Mouse (Mus musculus): Measurements from ENCODE around the gene Arhgap28. TPM values are rescaled to one million over a fixed set of nuclear protein-coding genes. Genes with fewer than 3 reads are reported as not detected.
A peak's percentile ranks its signal among the peaks of the same experiment; 100 is the strongest.

Arhgap28 gene
- polyA plus RNA-seq, 1 experiment from 2014 or later: 15.7 TPM

DNA sequence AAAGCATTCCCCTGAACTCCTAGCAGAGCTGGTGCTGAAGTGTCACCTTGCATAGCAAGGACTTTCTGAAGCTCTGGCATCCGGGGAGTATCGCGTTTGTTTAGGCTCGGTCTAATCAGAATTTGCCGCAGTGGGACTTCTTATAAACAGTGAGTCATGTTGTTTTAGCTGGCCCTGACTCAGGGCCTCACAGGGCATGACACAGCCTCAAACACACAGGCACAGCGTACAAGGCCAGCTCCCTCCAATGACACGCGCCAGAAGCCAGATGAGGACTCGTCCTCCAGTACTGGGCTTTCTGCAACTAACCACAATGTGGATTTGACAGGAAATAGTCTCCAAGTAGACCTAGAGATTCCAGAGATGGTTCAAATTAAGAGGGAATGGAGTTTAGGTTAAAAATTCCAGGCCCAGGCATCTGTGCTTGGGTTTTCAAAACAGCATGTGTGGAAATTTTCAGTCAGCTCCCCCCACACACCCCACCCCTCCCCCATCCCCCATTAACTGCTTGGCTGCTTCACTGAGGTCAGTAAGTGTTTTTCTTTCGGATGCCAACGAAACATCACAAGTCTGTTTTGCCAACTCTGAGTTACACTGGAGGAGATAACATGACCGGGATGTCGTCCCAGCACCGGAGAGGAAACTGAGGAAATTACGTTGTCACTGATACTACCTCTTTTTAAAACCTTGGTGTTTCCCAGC lies 14.8 kb downstream of the Arhgap28 start:
- Histone ChIP-seq H3K4me3 (ENCODE audit: control insufficient read depth in 1 of 2, insufficient read depth in 1 of 2, low read depth in 1 of 2, low read length in 2 of 2) (no peak overlapping the region), H3K9me3 (ENCODE audit: control insufficient read depth, low read length) (no peaks in the 10 kb centered on the region), H3K9ac (ENCODE audit: low read length) (peak overlapping the region; percentile 10; the same call in 1 of the 2 replicates), H3K36me3 (ENCODE audit: control insufficient read depth, insufficient read depth, low read length) (no peaks in the 10 kb centered on the region), H3K4me1 (ENCODE audit: control insufficient read depth in 2 of 2, insufficient read depth in 2 of 2, low read length in 2 of 2) (peaks cover 18 to 30% of the 10 kb centered on the region in 2 experiments), H3K27ac (replicated peaks in 1 of 2; ENCODE audit: control insufficient read depth in 1 of 2, insufficient read depth in 1 of 2, low read depth in 2 of 2, low read length in 2 of 2) (peak overlapping the region; percentile 57 to 58), H3K4me2 (ENCODE audit: low read length) (peak overlapping the region; percentile 46), H3K27me3 (ENCODE audit: control insufficient read depth, insufficient read depth, low read length) (no peaks in the 10 kb centered on the region)
- peak; percentile 92 for ATAC-seq (ENCODE audit: insufficient number of reproducible peaks, insufficient read depth, low FRiP score, low read depth)
- WGBS: 3% methylated on average over 15 of the region's 15 CpGs

DNA sequence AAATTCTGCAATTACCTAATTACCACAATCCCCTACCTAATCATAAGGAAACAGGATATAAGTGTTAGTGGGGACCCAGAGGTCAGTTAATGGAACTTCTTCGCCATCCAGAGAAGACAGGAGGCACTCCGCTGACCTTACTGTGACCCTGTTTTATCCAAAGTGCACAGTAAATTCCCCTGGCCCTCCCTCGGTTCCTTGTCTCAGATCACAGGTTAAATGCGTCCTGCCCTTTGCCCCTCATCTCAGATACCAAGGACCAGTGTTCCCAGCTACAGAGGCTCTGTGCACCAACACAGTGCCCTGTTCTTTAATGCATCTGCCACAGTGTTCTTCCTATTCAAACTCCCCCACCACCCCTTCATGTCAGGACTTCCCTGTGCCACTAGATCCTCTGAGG lies 18.4 kb downstream of the Arhgap28 start:
- ATAC-seq (ENCODE audit: insufficient number of reproducible peaks, insufficient read depth, low FRiP score, low read depth): no peak
- Histone ChIP-seq H3K4me3 (ENCODE audit: control insufficient read depth in 1 of 2, insufficient read depth in 1 of 2, low read depth in 1 of 2, low read length in 2 of 2) (no peak overlapping the region), H3K9ac (ENCODE audit: low read length) (no peak overlapping the region), H3K4me1 (ENCODE audit: control insufficient read depth in 2 of 2, insufficient read depth in 2 of 2, low read length in 2 of 2) (peaks cover 18 to 30% of the 10 kb centered on the region in 2 experiments), H3K4me2 (ENCODE audit: low read length) (no peak overlapping the region), H3K36me3 (ENCODE audit: control insufficient read depth, insufficient read depth, low read length) (no peaks in the 10 kb centered on the region), H3K27me3 (ENCODE audit: control insufficient read depth, insufficient read depth, low read length) (no peaks in the 10 kb centered on the region), H3K9me3 (ENCODE audit: control insufficient read depth, low read length) (no peaks in the 10 kb centered on the region), H3K27ac (replicated peaks in 1 of 2; ENCODE audit: control insufficient read depth in 1 of 2, insufficient read depth in 1 of 2, low read depth in 2 of 2, low read length in 2 of 2) (no peak overlapping the region)
- 21% methylated on average over 4 of the region's 4 CpGs for WGBS

DNA sequence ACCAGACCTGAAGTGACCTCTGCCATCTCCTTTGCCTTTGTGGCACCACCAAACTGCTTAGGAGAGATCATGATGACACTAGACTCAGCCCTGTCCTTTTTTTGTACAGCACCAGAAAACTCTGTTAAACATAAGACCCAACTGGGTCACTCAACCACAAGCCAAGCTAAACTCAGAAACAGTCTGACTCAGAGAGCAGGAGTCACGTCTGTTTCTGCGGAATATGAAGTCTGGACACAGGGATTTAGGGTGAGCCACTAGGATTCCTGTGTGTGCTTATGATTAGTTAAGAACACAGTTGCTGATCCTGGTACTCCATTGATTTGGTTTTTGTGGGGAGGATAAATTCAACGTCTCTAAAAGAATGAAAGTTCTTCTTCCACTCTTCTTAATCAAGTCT lies 23.3 kb downstream of the Arhgap28 start:
- H3K9ac ChIP-seq (ENCODE audit: low read length): no peak overlapping the region
- no peak for ATAC-seq (ENCODE audit: insufficient number of reproducible peaks, insufficient read depth, low FRiP score, low read depth)
- no peaks in the 10 kb centered on the region for H3K36me3 ChIP-seq (ENCODE audit: control insufficient read depth, insufficient read depth, low read length)
- no peak overlapping the region for H3K4me2 ChIP-seq (ENCODE audit: low read length)
- no peaks in the 10 kb centered on the region for H3K9me3 ChIP-seq (ENCODE audit: control insufficient read depth, low read length)
- WGBS: 75% methylated on average over 3 of the region's 3 CpGs
- no peak overlapping the region for H3K27ac ChIP-seq (replicated peaks in 1 of 2; ENCODE audit: control insufficient read depth in 1 of 2, insufficient read depth in 1 of 2, low read depth in 2 of 2, low read length in 2 of 2)
- peaks cover 5 to 18% of the 10 kb centered on the region in 2 experiments for H3K4me1 ChIP-seq (ENCODE audit: control insufficient read depth in 2 of 2, insufficient read depth in 2 of 2, low read length in 2 of 2)
- H3K4me3 ChIP-seq (ENCODE audit: control insufficient read depth in 1 of 2, insufficient read depth in 1 of 2, low read depth in 1 of 2, low read length in 2 of 2): no peak overlapping the region
- H3K27me3 ChIP-seq (ENCODE audit: control insufficient read depth, insufficient read depth, low read length): no peaks in the 10 kb centered on the region

DNA sequence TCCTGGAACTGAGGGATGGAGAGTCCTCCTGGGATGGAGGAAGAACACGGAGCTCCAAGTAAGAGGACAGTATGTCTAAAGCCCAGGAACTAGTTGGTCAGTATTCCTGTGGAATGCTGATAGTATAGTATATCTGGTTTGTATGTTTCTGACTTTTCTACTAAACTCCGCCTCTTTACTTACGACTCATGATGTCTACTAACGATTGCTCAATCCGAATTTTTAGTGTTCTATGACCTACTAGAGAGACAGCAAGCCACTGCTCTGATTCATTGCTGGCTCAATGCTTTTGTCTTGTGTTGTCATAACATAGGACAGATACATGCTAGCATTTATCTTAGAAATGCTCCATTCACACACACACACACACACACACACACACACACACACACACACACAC lies 24.7 kb downstream of the Arhgap28 start:
- H3K36me3 ChIP-seq (ENCODE audit: control insufficient read depth, insufficient read depth, low read length): no peaks in the 10 kb centered on the region
- no peak overlapping the region for H3K9ac ChIP-seq (ENCODE audit: low read length)
- no peaks in the 10 kb centered on the region for H3K9me3 ChIP-seq (ENCODE audit: control insufficient read depth, low read length)
- H3K4me2 ChIP-seq (ENCODE audit: low read length): no peak overlapping the region
- WGBS: 73% methylated on average over 5 of the region's 5 CpGs
- peaks cover 6 to 15% of the 10 kb centered on the region in 2 experiments for H3K4me1 ChIP-seq (ENCODE audit: control insufficient read depth in 2 of 2, insufficient read depth in 2 of 2, low read length in 2 of 2)
- H3K4me3 ChIP-seq (ENCODE audit: control insufficient read depth in 1 of 2, insufficient read depth in 1 of 2, low read depth in 1 of 2, low read length in 2 of 2): no peak overlapping the region
- H3K27me3 ChIP-seq (ENCODE audit: control insufficient read depth, insufficient read depth, low read length): no peaks in the 10 kb centered on the region
- peak overlapping the region; percentile 27 to 57; a peak in 3 of 4 replicates for H3K27ac ChIP-seq (replicated peaks in 1 of 2; ENCODE audit: control insufficient read depth in 1 of 2, insufficient read depth in 1 of 2, low read depth in 2 of 2, low read length in 2 of 2)
- no peak for ATAC-seq (ENCODE audit: insufficient number of reproducible peaks, insufficient read depth, low FRiP score, low read depth)

DNA sequence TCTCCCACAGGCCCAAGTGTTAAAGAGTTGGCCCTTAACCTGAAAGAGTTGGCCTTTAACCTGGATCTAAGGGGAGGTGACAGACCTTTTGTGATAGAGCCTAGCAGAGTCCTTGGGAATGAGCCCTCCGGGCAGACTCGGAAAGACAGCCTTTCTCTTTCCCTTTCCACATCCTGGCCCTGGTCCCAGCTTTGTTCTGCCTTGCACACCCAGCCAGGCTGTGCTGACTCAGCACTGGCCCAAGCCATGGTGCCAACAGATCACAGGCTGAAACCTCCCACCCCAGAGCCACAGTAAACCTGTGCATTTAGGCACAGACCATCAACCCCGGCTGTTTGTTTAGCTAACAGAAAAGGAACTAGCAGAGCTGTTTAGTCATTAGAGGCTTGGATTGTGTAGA lies 25.1 kb downstream of the Arhgap28 start:
- Histone ChIP-seq H3K9me3 (ENCODE audit: control insufficient read depth, low read length) (no peaks in the 10 kb centered on the region), H3K9ac (ENCODE audit: low read length) (no peak overlapping the region), H3K4me3 (ENCODE audit: control insufficient read depth in 1 of 2, insufficient read depth in 1 of 2, low read depth in 1 of 2, low read length in 2 of 2) (no peak overlapping the region), H3K27ac (replicated peaks in 1 of 2; ENCODE audit: control insufficient read depth in 1 of 2, insufficient read depth in 1 of 2, low read depth in 2 of 2, low read length in 2 of 2) (peak overlapping the region; percentile 27 to 57; a peak in 3 of 4 replicates), H3K36me3 (ENCODE audit: control insufficient read depth, insufficient read depth, low read length) (no peaks in the 10 kb centered on the region), H3K27me3 (ENCODE audit: control insufficient read depth, insufficient read depth, low read length) (no peaks in the 10 kb centered on the region), H3K4me1 (ENCODE audit: control insufficient read depth in 2 of 2, insufficient read depth in 2 of 2, low read length in 2 of 2) (peaks cover 6 to 15% of the 10 kb centered on the region in 2 experiments), H3K4me2 (ENCODE audit: low read length) (no peak overlapping the region)
- WGBS: 39% methylated on average over 3 of the region's 3 CpGs
- ATAC-seq (ENCODE audit: insufficient number of reproducible peaks, insufficient read depth, low FRiP score, low read depth): peak; percentile 82

DNA sequence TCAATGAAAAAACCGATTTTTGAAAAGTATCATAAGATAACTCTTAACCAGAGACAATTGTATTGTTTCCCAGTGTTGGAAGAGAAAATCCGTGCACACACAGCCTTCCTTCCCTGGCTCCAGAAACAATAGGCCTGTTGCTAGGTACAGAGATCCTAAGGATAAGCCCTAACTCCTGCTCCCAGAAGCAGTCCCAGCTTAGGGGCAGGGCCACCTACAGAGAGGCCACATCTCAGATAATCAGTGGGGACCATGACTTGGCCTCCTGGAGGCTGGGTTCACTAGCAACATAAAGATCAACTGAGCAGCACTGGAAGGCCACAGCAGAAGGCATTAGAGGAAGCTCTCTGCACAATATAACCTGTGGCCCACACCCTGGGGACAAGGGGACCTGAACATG lies 27.5 kb downstream of the Arhgap28 start:
- H3K27ac ChIP-seq (replicated peaks in 1 of 2; ENCODE audit: control insufficient read depth in 1 of 2, insufficient read depth in 1 of 2, low read depth in 2 of 2, low read length in 2 of 2): no peak overlapping the region
- peaks cover 6 to 15% of the 10 kb centered on the region in 2 experiments for H3K4me1 ChIP-seq (ENCODE audit: control insufficient read depth in 2 of 2, insufficient read depth in 2 of 2, low read length in 2 of 2)
- H3K4me3 ChIP-seq (ENCODE audit: control insufficient read depth in 1 of 2, insufficient read depth in 1 of 2, low read depth in 1 of 2, low read length in 2 of 2): no peak overlapping the region
- no peaks in the 10 kb centered on the region for H3K27me3 ChIP-seq (ENCODE audit: control insufficient read depth, insufficient read depth, low read length)
- H3K9ac ChIP-seq (ENCODE audit: low read length): no peak overlapping the region
- ATAC-seq (ENCODE audit: insufficient number of reproducible peaks, insufficient read depth, low FRiP score, low read depth): no peak
- 46% methylated on average over 2 of the region's 2 CpGs for WGBS
- H3K4me2 ChIP-seq (ENCODE audit: low read length): no peak overlapping the region
- H3K36me3 ChIP-seq (ENCODE audit: control insufficient read depth, insufficient read depth, low read length): no peaks in the 10 kb centered on the region
- no peaks in the 10 kb centered on the region for H3K9me3 ChIP-seq (ENCODE audit: control insufficient read depth, low read length)

DNA sequence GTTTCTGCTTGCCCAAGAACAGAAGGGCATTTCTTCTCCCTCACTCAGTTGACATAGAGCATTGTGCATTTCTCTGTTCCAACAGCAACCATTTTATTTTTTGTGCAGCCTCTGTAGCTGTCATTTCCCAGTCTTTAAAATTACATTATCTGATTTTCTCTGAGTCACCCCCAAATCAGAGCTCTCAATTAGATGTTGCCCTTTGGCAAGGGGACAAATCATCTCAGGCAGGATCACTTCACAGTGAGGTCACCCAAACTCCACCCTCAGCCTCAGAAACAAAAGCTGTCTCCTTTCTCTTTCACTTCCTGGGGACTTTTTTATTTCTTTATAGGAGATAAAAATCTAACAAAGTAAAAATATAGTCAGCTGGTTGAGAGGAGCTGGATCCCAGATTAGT lies 27.9 kb downstream of the Arhgap28 start:
- ATAC-seq (ENCODE audit: insufficient number of reproducible peaks, insufficient read depth, low FRiP score, low read depth): no peak
- Histone ChIP-seq H3K27ac (replicated peaks in 1 of 2; ENCODE audit: control insufficient read depth in 1 of 2, insufficient read depth in 1 of 2, low read depth in 2 of 2, low read length in 2 of 2) (no peak overlapping the region), H3K4me1 (ENCODE audit: control insufficient read depth in 2 of 2, insufficient read depth in 2 of 2, low read length in 2 of 2) (peaks cover 6 to 15% of the 10 kb centered on the region in 2 experiments), H3K9ac (ENCODE audit: low read length) (no peak overlapping the region), H3K36me3 (ENCODE audit: control insufficient read depth, insufficient read depth, low read length) (no peaks in the 10 kb centered on the region), H3K4me2 (ENCODE audit: low read length) (no peak overlapping the region), H3K4me3 (ENCODE audit: control insufficient read depth in 1 of 2, insufficient read depth in 1 of 2, low read depth in 1 of 2, low read length in 2 of 2) (no peak overlapping the region), H3K9me3 (ENCODE audit: control insufficient read depth, low read length) (no peaks in the 10 kb centered on the region), H3K27me3 (ENCODE audit: control insufficient read depth, insufficient read depth, low read length) (no peaks in the 10 kb centered on the region)

DNA sequence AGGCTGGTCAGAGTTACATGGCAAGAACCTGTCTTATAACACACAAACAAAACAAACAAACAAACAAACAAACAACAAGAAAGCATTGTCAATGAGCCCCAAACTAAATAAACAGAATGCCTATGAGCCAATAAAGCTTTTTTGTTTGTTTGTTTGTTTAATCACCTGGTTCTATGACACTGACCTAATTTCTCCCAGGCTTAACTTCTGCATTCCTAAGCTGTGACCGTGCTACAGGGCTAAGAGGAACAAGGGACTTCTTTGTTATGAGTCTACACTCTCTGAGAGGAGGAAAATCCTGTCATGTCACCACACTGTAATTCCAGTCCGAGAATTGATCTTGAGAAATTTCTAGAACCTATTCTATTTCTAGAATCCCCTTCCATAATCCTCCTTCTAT lies 29.2 kb downstream of the Arhgap28 start:
- no peaks in the 10 kb centered on the region for H3K9me3 ChIP-seq (ENCODE audit: control insufficient read depth, low read length)
- no peak overlapping the region for H3K9ac ChIP-seq (ENCODE audit: low read length)
- WGBS: 29% methylated on average over 2 of the region's 2 CpGs
- no peak overlapping the region for H3K4me3 ChIP-seq (ENCODE audit: control insufficient read depth in 1 of 2, insufficient read depth in 1 of 2, low read depth in 1 of 2, low read length in 2 of 2)
- H3K27ac ChIP-seq (replicated peaks in 1 of 2; ENCODE audit: control insufficient read depth in 1 of 2, insufficient read depth in 1 of 2, low read depth in 2 of 2, low read length in 2 of 2): no peak overlapping the region
- no peak for ATAC-seq (ENCODE audit: insufficient number of reproducible peaks, insufficient read depth, low FRiP score, low read depth)
- no peaks in the 10 kb centered on the region for H3K36me3 ChIP-seq (ENCODE audit: control insufficient read depth, insufficient read depth, low read length)
- peaks cover 6 to 12% of the 10 kb centered on the region in 2 experiments for H3K4me1 ChIP-seq (ENCODE audit: control insufficient read depth in 2 of 2, insufficient read depth in 2 of 2, low read length in 2 of 2)
- no peak overlapping the region for H3K4me2 ChIP-seq (ENCODE audit: low read length)
- no peaks in the 10 kb centered on the region for H3K27me3 ChIP-seq (ENCODE audit: control insufficient read depth, insufficient read depth, low read length)
